Mouse (Mus musculus): Measurements from ENCODE around the gene Hdac7. TPM values are rescaled to one million over a fixed set of nuclear protein-coding genes. Genes with fewer than 3 reads are reported as not detected.

The Hdac7 gene
- polyA plus RNA-seq, 2 experiments from 2014 or later: 68.2 to 74.2 TPM

GRCm38 (mm10) chr15:97854059-97854458, 9.8 kb upstream of the Hdac7 start:
- no peak for ATAC-seq

DNA sequence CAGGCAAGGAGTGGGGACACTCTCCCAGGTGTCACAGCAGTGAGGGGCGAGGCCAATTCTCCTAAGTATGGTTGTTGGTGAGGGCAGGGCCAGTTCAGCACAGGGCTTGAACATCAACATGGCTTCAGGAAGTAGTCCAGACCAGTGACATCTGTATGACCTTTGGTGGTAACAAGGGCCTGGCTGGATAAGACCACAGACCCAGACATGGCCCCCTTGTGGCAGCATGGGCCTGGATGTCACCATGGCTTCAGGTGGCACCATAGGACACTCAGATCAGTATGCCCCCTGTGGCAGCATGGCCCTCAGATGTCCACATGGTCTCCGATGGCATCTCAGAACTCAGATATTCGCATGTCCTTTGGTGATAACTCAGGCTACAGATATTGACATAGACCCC, 8.0 kb upstream of the Hdac7 start:
- ATAC-seq: no peak

- ATAC-seq: no peak
Observed at GRCm38 (mm10) chr15:97851011-97851410, 6.7 kb upstream of the Hdac7 start.

DNA sequence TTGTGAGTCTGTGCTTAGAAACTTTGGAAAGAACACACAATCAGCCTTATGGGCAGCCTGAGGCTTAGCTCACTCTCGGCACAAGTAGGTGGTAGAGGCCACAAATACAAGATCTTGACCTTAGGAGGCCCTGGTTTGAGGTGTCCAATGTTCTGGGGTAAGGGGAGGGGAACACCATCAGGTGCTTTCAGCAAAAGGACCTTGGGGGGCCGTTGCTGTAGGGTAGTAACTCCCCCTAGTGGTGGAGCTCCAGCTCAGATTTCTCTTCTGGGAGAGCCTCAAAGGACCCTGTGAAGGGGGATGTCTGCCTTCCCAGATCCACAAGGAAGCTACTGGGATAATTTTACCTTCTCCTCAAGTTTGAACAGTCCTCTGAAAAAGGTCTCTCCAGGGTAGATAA, 6.1 kb upstream of the Hdac7 start:
- ATAC-seq: no peak

- peak; percentile 92 for ATAC-seq
Observed at GRCm38 (mm10) chr15:97849116-97849911, 5.0 kb upstream of the Hdac7 start.

GRCm38 (mm10) chr15:97847866-97848265, 3.6 kb upstream of the Hdac7 start:
- ATAC-seq: no peak

- no peak for ATAC-seq
Observed at GRCm38 (mm10) chr15:97847285-97847684, 3.0 kb upstream of the Hdac7 start.

DNA sequence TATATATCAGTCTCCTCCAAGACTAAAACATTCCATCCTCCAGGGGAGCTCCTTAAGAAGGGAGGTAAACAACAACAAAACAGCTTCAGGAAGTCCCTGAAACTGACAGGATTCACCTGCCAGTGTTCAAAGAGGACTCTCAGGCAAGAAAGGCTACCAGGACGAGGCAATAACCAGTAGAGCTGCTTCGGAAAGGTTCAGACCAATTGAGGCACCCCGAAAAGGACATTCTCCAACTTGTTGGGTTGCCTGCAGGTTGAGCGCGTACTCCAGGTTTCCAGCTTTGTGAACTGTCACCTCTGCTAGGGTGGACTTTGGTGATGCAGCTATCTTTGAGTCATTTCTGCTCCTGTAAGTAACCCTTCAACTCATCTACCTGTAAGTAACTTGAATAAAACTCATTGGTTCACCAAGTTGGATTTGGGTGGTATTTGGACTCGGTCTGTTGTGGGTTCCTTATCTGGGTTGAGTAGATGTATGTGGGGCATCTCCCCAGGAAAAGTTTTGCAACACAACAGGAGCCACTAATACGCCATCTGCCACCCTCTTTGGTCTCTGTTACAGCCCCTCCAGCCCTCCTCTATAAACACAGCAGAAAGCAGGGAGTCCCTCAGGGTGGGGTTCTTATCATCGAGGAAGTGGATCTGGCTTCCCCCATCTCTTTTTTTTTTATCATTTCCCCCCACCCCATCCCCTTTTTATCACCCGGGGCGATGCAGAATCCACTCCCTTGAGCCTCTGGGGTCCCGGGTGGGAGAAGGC, 2.0 kb upstream of the Hdac7 start:
- ATAC-seq: no peak

DNA sequence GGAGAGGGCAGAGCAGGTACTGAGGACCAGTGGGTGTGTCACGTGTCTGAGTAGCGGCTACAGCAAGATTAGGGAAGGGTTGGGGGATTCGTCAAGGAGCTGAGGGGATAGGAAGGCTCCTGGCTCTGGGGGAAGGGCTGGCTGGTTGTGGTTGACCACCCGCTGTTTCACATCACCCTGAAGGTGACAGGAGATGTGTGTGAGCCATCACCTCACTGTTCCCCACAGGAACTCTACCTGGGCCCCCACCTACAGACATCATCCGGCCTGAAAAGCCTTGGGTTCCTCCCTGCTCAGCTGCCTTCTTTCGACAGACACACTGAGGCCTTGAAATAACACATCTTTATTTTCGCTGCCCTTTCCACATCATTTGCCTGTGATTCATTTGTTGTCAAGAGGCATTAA, 1.1 kb downstream of the Hdac7 start:
- peak; percentile 72 for ATAC-seq

DNA sequence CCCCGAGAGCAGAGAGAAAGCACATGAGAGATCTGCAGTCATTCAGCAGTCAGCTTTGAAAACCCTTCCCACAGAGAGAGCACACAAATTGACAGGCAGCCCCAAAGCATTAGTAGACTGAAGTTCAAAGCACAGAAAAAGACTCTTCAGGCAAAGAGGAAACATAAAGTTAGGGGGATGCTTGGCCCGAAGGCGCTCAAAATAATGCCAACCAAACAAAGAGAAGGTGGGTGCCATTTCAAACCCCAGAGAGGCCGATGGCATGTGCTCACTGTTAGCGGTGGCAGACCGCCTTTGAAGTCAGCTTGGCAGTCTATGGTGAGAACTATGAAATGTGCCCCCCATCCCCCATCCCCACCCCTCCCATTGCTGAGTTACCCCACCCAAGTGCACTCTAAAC, 2.2 kb downstream of the Hdac7 start:
- peak; percentile 7 for ATAC-seq

DNA sequence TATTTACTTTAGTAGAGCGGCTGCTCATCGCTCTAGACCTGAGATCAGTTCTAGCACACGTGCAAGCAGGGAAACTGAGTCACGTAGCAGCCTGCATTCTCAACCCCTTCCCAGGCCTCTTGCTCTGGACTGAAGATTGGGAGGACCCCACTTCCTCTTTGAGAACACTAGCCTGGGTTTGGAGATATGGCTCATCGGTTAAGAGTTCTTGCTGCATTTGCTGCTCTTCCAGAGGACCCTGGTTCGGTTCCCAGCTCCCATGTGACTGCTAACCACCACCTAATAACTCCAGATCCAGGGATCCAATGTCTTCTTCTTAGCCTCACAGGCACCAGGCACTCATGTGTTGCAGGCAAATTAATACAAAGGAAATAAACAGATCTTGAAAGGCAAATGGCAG, 2.9 kb downstream of the Hdac7 start:
- ATAC-seq: no peak

GRCm38 (mm10) chr15:97840781-97841180, 3.5 kb downstream of the Hdac7 start:
- ATAC-seq: no peak

GRCm38 (mm10) chr15:97839991-97840455, 4.3 kb downstream of the Hdac7 start:
- no peak for ATAC-seq

- ATAC-seq: no peak
Observed at GRCm38 (mm10) chr15:97839473-97839872, 4.8 kb downstream of the Hdac7 start.

GRCm38 (mm10) chr15:97839012-97839411, 5.3 kb downstream of the Hdac7 start:
- no peak for ATAC-seq

GRCm38 (mm10) chr15:97838395-97838794, 5.9 kb downstream of the Hdac7 start:
- ATAC-seq: no peak

GRCm38 (mm10) chr15:97837491-97838061, 6.7 kb downstream of the Hdac7 start:
- peak; percentile 30 for ATAC-seq

GRCm38 (mm10) chr15:97836894-97837247, 7.4 kb downstream of the Hdac7 start:
- ATAC-seq: peak; percentile 69

DNA sequence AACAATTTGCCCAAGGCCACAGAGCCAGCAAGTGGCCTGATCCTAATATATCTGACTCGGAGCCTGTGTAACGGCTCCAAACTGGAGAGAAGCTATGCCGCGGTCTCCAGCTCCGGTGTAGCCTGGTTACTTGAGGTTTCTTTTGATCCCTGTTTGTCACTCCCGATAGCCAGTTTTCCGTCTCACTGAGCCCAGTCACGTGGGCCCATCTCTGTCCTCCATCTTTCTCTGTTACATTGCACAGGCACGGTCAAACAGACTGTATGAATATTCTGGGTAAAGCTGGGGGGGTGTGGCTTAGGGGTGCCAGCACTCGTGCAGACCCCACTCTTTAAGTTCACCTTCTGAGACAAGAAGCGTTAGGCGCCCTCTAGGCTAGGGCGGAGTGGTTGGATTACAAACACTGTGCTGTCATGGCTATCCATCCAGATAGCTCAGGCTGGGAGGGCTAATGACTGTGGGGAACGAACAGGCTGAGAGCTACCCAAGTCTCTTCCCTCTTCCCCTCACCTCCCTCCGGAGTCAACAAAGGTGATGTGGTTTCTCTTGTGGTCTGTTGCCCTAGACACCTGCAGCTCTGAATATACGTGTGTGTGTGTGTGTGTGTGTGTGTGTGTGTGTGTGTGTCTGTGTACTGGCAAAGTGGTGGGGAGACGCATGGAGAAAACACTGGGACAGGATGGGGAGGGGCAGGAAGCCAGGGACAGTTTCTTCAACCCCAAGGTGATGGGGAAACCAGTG, 8.0 kb downstream of the Hdac7 start:
- ATAC-seq: peak; percentile 53

GRCm38 (mm10) chr15:97832764-97833479, 11.4 kb downstream of the Hdac7 start:
- ATAC-seq: no peak

GRCm38 (mm10) chr15:97831987-97832640, 12.2 kb downstream of the Hdac7 start:
- ATAC-seq: no peak
